Mouse (Mus musculus) neural tube, embryonic 14.5 days (tissue): ENCODE data around the gene Fam53b. TPM values are rescaled to one million over a fixed set of nuclear protein-coding genes. Genes with fewer than 3 reads are reported as not detected.

Experiments
- ATAC-seq: fragments of 200-750 bp; cut with Nextera tagmentation; 2 replicates; pipeline ENCODE4 v1.8.0; 2017; ENCODE audit warnings: low read depth, mild to moderate bottlenecking, moderate TSS enrichment, moderate library complexity
- H3K27ac ChIP-seq: fragments of 300-500 bp; sonication (generic); 2 replicates; pipeline ENCODE4 v1.5.1; 2014; ENCODE audit warnings: low read depth, mild to moderate bottlenecking, control low read depth, low read length, moderate library complexity, mixed read lengths
- H3K27me3 ChIP-seq: fragments of 300-500 bp; sonication (generic); 2 replicates; pipeline ENCODE4 v1.6.1; 2014; ENCODE audit warnings: low read length; ENCODE audit not compliant: control insufficient read depth, insufficient read depth
- H3K36me3 ChIP-seq: fragments of 300-500 bp; sonication (generic); 2 replicates; pipeline ENCODE4 v1.6.1; 2014; ENCODE audit warnings: low read length, mixed read lengths; ENCODE audit not compliant: control insufficient read depth, insufficient read depth
- H3K4me1 ChIP-seq: fragments of 300-500 bp; sonication (generic); 2 replicates; pipeline ENCODE4 v1.6.1; 2014; ENCODE audit warnings: low read length; ENCODE audit not compliant: control insufficient read depth, insufficient read depth
- H3K4me2 ChIP-seq: fragments of 300-500 bp; sonication (generic); 2 replicates; pipeline ENCODE4 v1.6.1; 2014; ENCODE audit warnings: mild to moderate bottlenecking, low read depth, low read length, control low read depth
- H3K4me3 ChIP-seq: fragments of 300-500 bp; sonication (generic); 2 replicates; pipeline ENCODE4 v1.5.1; 2014; ENCODE audit warnings: low read depth, low read length, control low read depth, mixed read lengths
- H3K9ac ChIP-seq: fragments of 300-500 bp; sonication (generic); replicated peaks from 2 replicates; pipeline ENCODE4 v1.6.1; 2014; ENCODE audit warnings: low read depth, mild to moderate bottlenecking, control low read depth, low read length, mixed read lengths
- H3K9me3 ChIP-seq: fragments of 300-500 bp; sonication (generic); 2 replicates; pipeline ENCODE4 v1.6.1; 2016; ENCODE audit warnings: low read length; ENCODE audit not compliant: control insufficient read depth
- WGBS: fragments of 180-500 bp; shearing (Covaris S2); extraction: QIAGEN DNeasy Blood & Tissue Kit; methylation state at CpG from one replicate; pipeline ENCODE4 v1.1.7; 2014; 5-methylcytosine and 5-hydroxymethylcytosine counted together
- polyA plus RNA-seq: library from polyadenylated mRNA; unstranded; fragments of >200 nt; fragmentation: Nextera tagmentation; extraction: Ambion mirVana; gene quantifications from 2 replicates; pipeline ENCODE4 v1.2.1, GENCODE M21; 2014

Fam53b gene
- polyA plus RNA-seq, 1 experiment from 2014 or later, result 11.8 TPM

DNA sequence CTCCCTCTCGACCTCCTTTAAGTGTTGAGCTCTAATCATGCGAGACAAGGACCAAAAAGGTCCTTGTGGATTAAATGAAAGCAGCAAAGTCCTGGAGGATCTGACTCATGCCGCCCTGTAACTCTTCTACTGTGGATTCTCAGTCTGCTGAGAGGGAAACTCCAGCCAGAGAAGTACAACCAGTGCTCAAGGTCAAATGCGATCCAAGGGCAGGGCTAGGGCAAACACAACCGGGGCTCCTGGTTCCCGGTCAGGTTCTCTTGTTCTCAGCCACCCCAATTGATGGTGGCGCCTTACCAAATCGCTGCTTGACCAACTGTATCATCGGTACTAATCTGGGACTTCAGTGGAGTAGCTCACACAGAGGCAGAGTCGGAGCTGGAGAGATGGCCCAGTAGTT is 12.8 kb downstream of the Fam53b start:
- WGBS, result 90% methylated on average over 10 of the region's 10 CpGs
- no peak overlapping the region for H3K9ac ChIP-seq
- H3K4me2 ChIP-seq, result no peak overlapping the region
- no peak for ATAC-seq
- no peaks in the 10 kb centered on the region for H3K36me3 ChIP-seq
- no peaks in the 10 kb centered on the region for H3K9me3 ChIP-seq
- no peak overlapping the region for H3K27ac ChIP-seq
- no peaks in the 10 kb centered on the region for H3K4me1 ChIP-seq
- H3K27me3 ChIP-seq, result no peaks in the 10 kb centered on the region
- H3K4me3 ChIP-seq, result no peak overlapping the region

DNA sequence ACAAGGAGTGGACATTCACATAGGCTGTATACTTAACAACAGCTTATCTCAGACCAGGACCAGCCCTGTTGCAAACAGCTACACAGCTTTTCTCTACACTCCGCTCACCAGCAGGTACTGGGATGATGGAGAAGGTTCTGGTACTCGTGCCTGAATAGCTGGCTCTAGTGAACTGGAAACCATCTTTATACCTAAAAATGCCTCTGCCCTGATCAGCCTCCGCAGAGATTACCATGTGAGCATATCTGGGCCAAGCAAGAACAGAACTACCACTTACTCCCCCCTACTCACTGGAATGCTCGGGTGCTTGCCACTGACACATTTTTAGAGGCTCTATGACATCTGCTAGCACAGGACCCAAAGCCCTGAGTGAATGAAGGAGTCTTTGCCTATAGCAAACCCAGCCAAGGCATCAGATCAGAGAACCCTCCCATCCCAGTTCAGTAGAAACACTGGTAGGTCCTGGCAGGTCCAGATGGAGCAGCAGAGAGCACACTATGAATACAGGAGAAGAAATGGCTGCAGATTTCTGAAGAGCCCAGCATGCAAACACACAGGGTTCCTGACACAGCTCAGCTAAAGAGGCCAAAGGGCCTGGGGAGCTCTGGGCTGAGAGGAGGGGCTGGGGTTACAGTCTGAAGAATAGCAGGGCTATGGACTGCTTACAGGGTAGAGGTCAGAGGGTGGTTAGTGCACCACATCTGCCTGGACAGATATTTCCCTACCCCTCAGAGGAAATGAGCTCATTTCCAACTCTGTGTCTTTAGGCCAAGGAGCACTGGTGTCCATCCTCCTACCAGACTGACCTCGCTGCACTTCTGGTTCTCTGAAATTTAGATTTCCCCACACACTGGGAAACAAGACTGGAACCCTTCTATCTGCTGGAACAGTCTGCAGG is 14.3 kb downstream of the Fam53b start:
- WGBS, result 90% methylated on average over 5 of the region's 5 CpGs
- H3K4me1 ChIP-seq, result no peaks in the 10 kb centered on the region
- ATAC-seq, result no peak
- H3K9me3 ChIP-seq, result no peaks in the 10 kb centered on the region
- no peaks in the 10 kb centered on the region for H3K27me3 ChIP-seq
- no peak overlapping the region for H3K9ac ChIP-seq
- no peak overlapping the region for H3K4me2 ChIP-seq
- H3K4me3 ChIP-seq, result no peak overlapping the region
- no peak overlapping the region for H3K27ac ChIP-seq
- no peaks in the 10 kb centered on the region for H3K36me3 ChIP-seq

DNA sequence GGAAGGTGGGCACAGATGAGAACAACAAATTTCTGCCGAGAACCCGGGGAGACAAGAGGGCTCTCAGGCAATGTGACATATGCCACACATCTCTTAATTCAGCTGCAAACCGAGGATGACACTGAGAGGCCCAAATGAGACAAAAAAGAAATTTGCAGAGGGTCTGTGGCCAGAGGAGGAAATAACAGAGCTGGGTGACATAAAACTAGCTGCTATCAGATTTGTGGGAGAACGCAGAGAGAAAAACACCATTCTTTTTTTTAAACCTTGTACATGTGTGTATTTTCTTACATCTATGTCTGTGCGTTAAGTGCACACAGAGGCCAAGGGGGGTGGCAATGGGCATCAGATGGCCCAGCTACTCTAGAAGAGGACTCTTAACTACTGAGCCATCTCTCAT is 18.5 kb downstream of the Fam53b start:
- no peak for ATAC-seq
- Histone ChIP-seq H3K9ac (no peak overlapping the region), H3K4me3 (no peak overlapping the region), H3K36me3 (no peaks in the 10 kb centered on the region), H3K27me3 (no peaks in the 10 kb centered on the region), H3K4me2 (no peak overlapping the region), H3K9me3 (no peaks in the 10 kb centered on the region), H3K27ac (no peak overlapping the region), H3K4me1 (no peaks in the 10 kb centered on the region)
- 96% methylated on average over 5 of the region's 5 CpGs for WGBS

DNA sequence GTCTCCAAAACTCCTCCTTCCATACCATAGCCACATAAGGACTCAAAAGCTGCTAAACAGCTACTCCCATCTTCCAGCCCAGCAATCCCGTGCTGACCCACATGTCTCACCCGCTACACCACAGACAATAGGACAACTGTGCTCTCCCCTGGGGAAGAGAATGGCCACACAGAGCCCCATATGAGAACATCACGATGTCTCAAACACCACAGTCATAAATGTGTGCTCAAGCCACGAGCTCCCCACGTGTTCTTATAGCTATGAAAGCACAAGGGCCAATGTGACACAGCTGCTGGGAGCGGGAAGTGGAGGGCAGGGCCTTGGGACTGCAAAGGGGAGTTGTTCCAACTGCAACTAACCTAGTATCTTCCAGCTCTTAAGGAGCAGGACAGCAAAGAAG is 20.2 kb downstream of the Fam53b start:
- no peaks in the 10 kb centered on the region for H3K4me1 ChIP-seq
- WGBS, result 51% methylated on average over 6 of the region's 6 CpGs
- H3K27ac ChIP-seq, result no peak overlapping the region
- no peak overlapping the region for H3K4me2 ChIP-seq
- no peak overlapping the region for H3K4me3 ChIP-seq
- no peaks in the 10 kb centered on the region for H3K36me3 ChIP-seq
- H3K9me3 ChIP-seq, result no peaks in the 10 kb centered on the region
- no peak overlapping the region for H3K9ac ChIP-seq
- no peaks in the 10 kb centered on the region for H3K27me3 ChIP-seq
- ATAC-seq, result no peak

DNA sequence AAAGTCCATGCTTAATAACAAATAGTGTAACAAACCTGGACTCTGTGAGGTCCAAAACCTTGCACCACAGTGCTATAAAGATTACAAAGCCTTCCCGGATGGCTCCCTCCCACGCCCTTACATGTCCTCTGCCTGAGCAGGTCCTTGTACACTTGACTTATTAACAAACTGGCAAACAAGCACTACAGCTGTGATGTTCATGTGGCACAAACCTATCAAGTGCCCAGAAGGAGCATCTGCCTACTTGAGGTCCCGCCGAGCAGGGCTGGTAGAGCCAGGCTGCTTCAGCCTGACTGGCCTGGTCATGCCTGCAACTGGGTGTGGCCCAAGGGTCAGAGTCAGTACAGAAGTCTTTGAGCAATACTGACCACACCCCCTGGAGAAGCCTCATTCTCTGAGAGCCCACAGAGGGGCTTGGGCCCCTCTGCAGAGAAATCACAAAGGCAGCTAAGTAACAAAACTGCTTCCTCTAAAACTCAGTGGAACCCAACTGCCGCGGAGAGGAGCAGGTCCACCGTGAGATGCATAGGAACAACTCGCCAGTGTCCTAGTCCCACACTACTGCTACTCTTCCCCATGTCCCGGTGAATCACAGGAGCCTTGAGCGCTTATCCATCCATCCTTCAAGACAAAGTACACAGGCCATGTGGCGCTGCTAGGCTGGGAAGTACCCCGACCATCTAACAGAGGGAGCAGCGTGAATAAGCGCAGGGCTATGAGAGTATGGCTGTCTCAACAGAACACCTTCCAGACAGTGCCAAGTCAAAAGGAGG is 23.1 kb downstream of the Fam53b start:
- ATAC-seq, result no peak
- Histone ChIP-seq H3K4me3 (no peak overlapping the region), H3K27me3 (no peaks in the 10 kb centered on the region), H3K27ac (no peak overlapping the region), H3K4me1 (no peaks in the 10 kb centered on the region), H3K4me2 (no peak overlapping the region), H3K9me3 (no peaks in the 10 kb centered on the region), H3K9ac (no peak overlapping the region), H3K36me3 (no peaks in the 10 kb centered on the region)
- 75% methylated on average over 14 of the region's 14 CpGs for WGBS

DNA sequence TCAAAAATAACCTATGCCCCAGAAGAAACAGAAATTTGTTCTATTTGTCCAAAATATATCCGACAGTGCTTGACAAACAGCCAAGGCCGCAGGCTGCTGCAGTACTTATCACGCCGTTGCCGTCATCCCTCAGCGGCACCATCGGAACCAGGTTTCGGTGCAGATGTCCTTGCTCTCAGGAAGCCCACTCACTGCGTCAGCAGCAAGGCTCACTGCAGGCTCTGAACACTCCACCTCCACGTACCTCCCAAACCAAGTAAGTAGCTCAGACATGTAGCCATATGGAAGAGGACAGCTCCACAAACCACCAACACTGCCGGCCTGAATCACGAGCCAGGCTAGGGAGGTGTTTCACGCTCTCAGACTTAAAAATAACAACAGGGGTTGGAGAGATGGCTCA is 24.9 kb downstream of the Fam53b start:
- Histone ChIP-seq H3K4me2 (no peak overlapping the region), H3K27me3 (no peaks in the 10 kb centered on the region), H3K9ac (no peak overlapping the region), H3K9me3 (no peaks in the 10 kb centered on the region), H3K4me3 (no peak overlapping the region), H3K27ac (no peak overlapping the region), H3K36me3 (no peaks in the 10 kb centered on the region), H3K4me1 (no peaks in the 10 kb centered on the region)
- no peak for ATAC-seq
- 97% methylated on average over 13 of the region's 13 CpGs for WGBS

DNA sequence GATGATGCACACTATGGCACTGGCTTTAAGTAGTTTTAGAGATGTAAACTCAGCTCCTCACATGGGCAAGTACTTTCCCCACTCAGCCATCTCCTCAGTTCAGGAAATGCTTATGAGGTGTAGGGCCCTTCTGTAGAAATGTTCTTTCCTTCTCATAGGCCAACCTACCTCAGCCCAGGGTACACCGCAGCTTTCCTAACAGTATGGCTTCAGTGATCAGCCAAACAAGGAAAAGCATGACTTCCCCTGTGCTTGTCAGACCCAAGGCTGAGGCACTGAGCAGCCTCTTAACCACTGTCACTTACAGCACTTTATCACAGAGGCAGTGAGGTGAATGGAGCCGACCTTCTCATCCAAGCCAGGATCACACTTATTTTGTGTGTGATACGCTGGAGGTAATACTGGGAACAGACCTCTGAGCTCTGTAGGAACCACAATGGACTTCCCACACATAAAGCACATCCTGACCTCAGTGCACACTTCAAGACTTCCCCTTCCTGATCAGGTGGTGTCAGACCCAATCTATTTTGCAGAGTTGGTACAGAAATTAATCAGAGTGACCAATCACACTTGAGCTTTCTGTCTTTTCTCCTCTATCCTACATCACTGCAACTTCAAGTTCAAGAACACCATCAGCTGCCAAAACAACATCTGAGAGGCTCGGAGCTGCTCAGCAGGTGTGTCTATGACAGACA is 26.0 kb downstream of the Fam53b start:
- Histone ChIP-seq H3K4me2 (no peak overlapping the region), H3K4me3 (no peak overlapping the region), H3K27ac (no peak overlapping the region), H3K27me3 (no peaks in the 10 kb centered on the region), H3K4me1 (no peaks in the 10 kb centered on the region), H3K36me3 (no peaks in the 10 kb centered on the region), H3K9ac (no peak overlapping the region), H3K9me3 (no peaks in the 10 kb centered on the region)
- WGBS, result 92% methylated on average over 4 of the region's 4 CpGs
- no peak for ATAC-seq

DNA sequence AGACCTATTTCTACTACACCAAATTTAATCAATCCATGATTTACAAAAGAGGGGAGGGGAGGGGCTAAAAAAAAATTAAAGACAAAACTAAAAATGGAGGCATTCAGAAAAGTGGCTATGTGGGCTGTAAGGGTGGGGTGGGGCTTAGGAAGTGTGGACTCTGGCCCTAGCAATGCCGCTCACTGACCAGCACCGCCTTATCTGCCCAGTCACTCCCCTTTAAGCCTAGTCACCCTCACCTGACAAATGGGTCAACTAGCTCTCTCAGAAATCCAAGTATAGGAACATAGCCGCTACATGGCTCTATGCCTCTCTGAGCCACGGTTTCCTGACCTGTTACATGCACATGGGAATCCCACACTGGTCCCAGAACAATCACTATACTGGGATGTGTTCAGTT is 26.7 kb downstream of the Fam53b start:
- 92% methylated on average over 4 of the region's 4 CpGs for WGBS
- no peak overlapping the region for H3K9ac ChIP-seq
- H3K4me3 ChIP-seq, result no peak overlapping the region
- H3K36me3 ChIP-seq, result no peaks in the 10 kb centered on the region
- H3K27me3 ChIP-seq, result no peaks in the 10 kb centered on the region
- H3K4me1 ChIP-seq, result peaks cover 2% of the 10 kb centered on the region; the same call in 1 of the 2 replicates
- ATAC-seq, result no peak
- no peak overlapping the region for H3K27ac ChIP-seq
- H3K4me2 ChIP-seq, result no peak overlapping the region
- H3K9me3 ChIP-seq, result no peaks in the 10 kb centered on the region

DNA sequence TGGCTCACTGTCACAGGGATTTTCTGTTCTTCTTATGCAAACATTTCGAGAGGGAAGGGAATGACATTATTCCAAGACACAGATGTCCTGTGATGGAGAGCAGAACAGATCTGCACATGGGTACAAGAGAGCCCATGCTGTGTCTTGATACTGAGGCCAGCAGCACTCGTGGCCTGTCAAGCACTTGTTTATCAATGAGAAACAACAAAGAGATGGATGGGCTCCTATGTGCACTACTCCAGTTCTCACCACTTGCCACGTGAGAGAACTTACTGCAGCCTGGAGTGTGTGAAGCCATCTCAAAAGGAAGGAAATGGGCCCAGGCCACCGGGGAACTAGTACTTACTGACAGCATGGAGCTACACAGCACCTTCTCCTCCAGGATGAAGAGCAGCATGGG is 27.2 kb downstream of the Fam53b start:
- 29% methylated on average over 4 of the region's 4 CpGs for WGBS
- no peaks in the 10 kb centered on the region for H3K9me3 ChIP-seq
- H3K27me3 ChIP-seq, result no peaks in the 10 kb centered on the region
- H3K4me3 ChIP-seq, result no peak overlapping the region
- peaks cover 6% of the 10 kb centered on the region for H3K4me1 ChIP-seq
- H3K4me2 ChIP-seq, result no peak overlapping the region
- no peak overlapping the region for H3K9ac ChIP-seq
- ATAC-seq, result no peak
- no peaks in the 10 kb centered on the region for H3K36me3 ChIP-seq
- no peak overlapping the region for H3K27ac ChIP-seq
